Mouse (Mus musculus): ENCODE results near the gene Mmaa. TPM values are rescaled to one million over a fixed set of nuclear protein-coding genes. Genes with fewer than 3 reads are reported as not detected.

Gene Mmaa
- polyA plus RNA-seq, 1 experiment from 2014 or later = 19.6 TPM

- Histone ChIP-seq H3K9me3 (replicated peaks; ENCODE audit: control insufficient read depth, low read length, poor library complexity, severe bottlenecking) (no peaks in the 10 kb centered on the region), H3K27ac (ENCODE audit: low read length) (no peak overlapping the region), H3K27me3 (ENCODE audit: control insufficient read depth, insufficient read depth, low read depth, low read length) (no peaks in the 10 kb centered on the region), H3K9ac (ENCODE audit: low read depth, low read length) (no peak overlapping the region), H3K4me2 (ENCODE audit: low read length) (no peak overlapping the region), H3K36me3 (ENCODE audit: control insufficient read depth, insufficient read depth, low read length) (no peaks in the 10 kb centered on the region), H3K4me1 (ENCODE audit: control insufficient read depth, insufficient read depth, low read length) (no peaks in the 10 kb centered on the region), H3K4me3 (ENCODE audit: low read depth, low read length) (no peak overlapping the region)
- ATAC-seq = no peak
- WGBS = 93% methylated on average over 2 of the region's 2 CpGs
These were observed 51.3 kb downstream of the Mmaa start for GRCm38 (mm10) chr8:79243422-79243821.

DNA sequence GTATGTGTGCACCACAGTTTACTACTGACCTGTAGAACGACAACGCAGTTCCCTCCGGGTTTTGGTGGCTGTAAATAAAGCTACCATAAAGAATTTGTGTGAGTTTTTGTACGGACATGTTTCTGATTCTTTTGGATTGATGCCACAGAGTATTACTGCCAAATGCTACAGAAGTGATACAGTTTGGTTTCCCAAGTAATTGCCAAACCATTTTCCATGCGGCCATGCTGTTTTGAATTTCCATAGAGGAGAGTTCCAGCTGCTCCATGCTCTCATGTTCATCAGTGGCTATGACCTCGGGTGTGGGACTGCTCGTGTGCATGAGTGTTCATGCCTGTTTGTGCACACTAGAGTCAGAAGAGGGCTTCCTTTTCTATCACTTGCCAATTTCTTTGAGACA is 54.7 kb downstream of the Mmaa start:
- Histone ChIP-seq H3K9me3 (replicated peaks; ENCODE audit: control insufficient read depth, low read length, poor library complexity, severe bottlenecking) (no peaks in the 10 kb centered on the region), H3K4me3 (ENCODE audit: low read depth, low read length) (no peak overlapping the region), H3K36me3 (ENCODE audit: control insufficient read depth, insufficient read depth, low read length) (no peaks in the 10 kb centered on the region), H3K27ac (ENCODE audit: low read length) (no peak overlapping the region), H3K4me2 (ENCODE audit: low read length) (no peak overlapping the region), H3K27me3 (ENCODE audit: control insufficient read depth, insufficient read depth, low read depth, low read length) (no peaks in the 10 kb centered on the region), H3K9ac (ENCODE audit: low read depth, low read length) (no peak overlapping the region), H3K4me1 (ENCODE audit: control insufficient read depth, insufficient read depth, low read length) (no peaks in the 10 kb centered on the region)
- no peak for ATAC-seq
- WGBS = 87% methylated on average over 7 of the region's 7 CpGs

- Histone ChIP-seq H3K4me1 (ENCODE audit: control insufficient read depth, insufficient read depth, low read length) (no peaks in the 10 kb centered on the region), H3K4me3 (ENCODE audit: low read depth, low read length) (no peak overlapping the region), H3K9me3 (replicated peaks; ENCODE audit: control insufficient read depth, low read length, poor library complexity, severe bottlenecking) (no peaks in the 10 kb centered on the region), H3K27ac (ENCODE audit: low read length) (no peak overlapping the region), H3K4me2 (ENCODE audit: low read length) (no peak overlapping the region), H3K9ac (ENCODE audit: low read depth, low read length) (no peak overlapping the region), H3K27me3 (ENCODE audit: control insufficient read depth, insufficient read depth, low read depth, low read length) (no peaks in the 10 kb centered on the region), H3K36me3 (ENCODE audit: control insufficient read depth, insufficient read depth, low read length) (no peaks in the 10 kb centered on the region)
- ATAC-seq = no peak
- WGBS = 92% methylated on average over 3 of the region's 3 CpGs
These were observed 55.4 kb downstream of the Mmaa start for GRCm38 (mm10) chr8:79239320-79239719.

- H3K9ac ChIP-seq (ENCODE audit: low read depth, low read length) = no peak overlapping the region
- H3K9me3 ChIP-seq (replicated peaks; ENCODE audit: control insufficient read depth, low read length, poor library complexity, severe bottlenecking) = no peaks in the 10 kb centered on the region
- no peak overlapping the region for H3K27ac ChIP-seq (ENCODE audit: low read length)
- no peak overlapping the region for H3K4me3 ChIP-seq (ENCODE audit: low read depth, low read length)
- H3K4me1 ChIP-seq (ENCODE audit: control insufficient read depth, insufficient read depth, low read length) = no peaks in the 10 kb centered on the region
- no peak overlapping the region for H3K4me2 ChIP-seq (ENCODE audit: low read length)
- ATAC-seq = no peak
- H3K36me3 ChIP-seq (ENCODE audit: control insufficient read depth, insufficient read depth, low read length) = no peaks in the 10 kb centered on the region
- 86% methylated on average over 8 of the region's 8 CpGs for WGBS
- no peaks in the 10 kb centered on the region for H3K27me3 ChIP-seq (ENCODE audit: control insufficient read depth, insufficient read depth, low read depth, low read length)
These were observed 65.4 kb downstream of the Mmaa start for GRCm38 (mm10) chr8:79229266-79229888.

GRCm38 (mm10) chr8:79227916-79228315 is 66.8 kb downstream of the Mmaa start:
- H3K36me3 ChIP-seq (ENCODE audit: control insufficient read depth, insufficient read depth, low read length) = no peaks in the 10 kb centered on the region
- no peaks in the 10 kb centered on the region for H3K9me3 ChIP-seq (replicated peaks; ENCODE audit: control insufficient read depth, low read length, poor library complexity, severe bottlenecking)
- no peak overlapping the region for H3K4me2 ChIP-seq (ENCODE audit: low read length)
- H3K9ac ChIP-seq (ENCODE audit: low read depth, low read length) = no peak overlapping the region
- H3K4me3 ChIP-seq (ENCODE audit: low read depth, low read length) = no peak overlapping the region
- WGBS = 92% methylated on average over 3 of the region's 3 CpGs
- ATAC-seq = no peak
- H3K27me3 ChIP-seq (ENCODE audit: control insufficient read depth, insufficient read depth, low read depth, low read length) = no peaks in the 10 kb centered on the region
- no peaks in the 10 kb centered on the region for H3K4me1 ChIP-seq (ENCODE audit: control insufficient read depth, insufficient read depth, low read length)
- no peak overlapping the region for H3K27ac ChIP-seq (ENCODE audit: low read length)

GRCm38 (mm10) chr8:79227194-79227593 is 67.5 kb downstream of the Mmaa start:
- 77% methylated on average over 4 of the region's 4 CpGs for WGBS
- H3K27me3 ChIP-seq (ENCODE audit: control insufficient read depth, insufficient read depth, low read depth, low read length) = no peaks in the 10 kb centered on the region
- no peak overlapping the region for H3K4me2 ChIP-seq (ENCODE audit: low read length)
- ATAC-seq = no peak
- no peaks in the 10 kb centered on the region for H3K36me3 ChIP-seq (ENCODE audit: control insufficient read depth, insufficient read depth, low read length)
- no peaks in the 10 kb centered on the region for H3K4me1 ChIP-seq (ENCODE audit: control insufficient read depth, insufficient read depth, low read length)
- no peak overlapping the region for H3K4me3 ChIP-seq (ENCODE audit: low read depth, low read length)
- no peaks in the 10 kb centered on the region for H3K9me3 ChIP-seq (replicated peaks; ENCODE audit: control insufficient read depth, low read length, poor library complexity, severe bottlenecking)
- H3K27ac ChIP-seq (ENCODE audit: low read length) = no peak overlapping the region
- no peak overlapping the region for H3K9ac ChIP-seq (ENCODE audit: low read depth, low read length)

GRCm38 (mm10) chr8:79226046-79226445 is 68.7 kb downstream of the Mmaa start:
- 94% methylated on average over 3 of the region's 3 CpGs for WGBS
- Histone ChIP-seq H3K4me2 (ENCODE audit: low read length) (no peak overlapping the region), H3K27me3 (ENCODE audit: control insufficient read depth, insufficient read depth, low read depth, low read length) (no peaks in the 10 kb centered on the region), H3K4me1 (ENCODE audit: control insufficient read depth, insufficient read depth, low read length) (no peaks in the 10 kb centered on the region), H3K4me3 (ENCODE audit: low read depth, low read length) (no peak overlapping the region), H3K9me3 (replicated peaks; ENCODE audit: control insufficient read depth, low read length, poor library complexity, severe bottlenecking) (no peaks in the 10 kb centered on the region), H3K9ac (ENCODE audit: low read depth, low read length) (no peak overlapping the region), H3K27ac (ENCODE audit: low read length) (no peak overlapping the region), H3K36me3 (ENCODE audit: control insufficient read depth, insufficient read depth, low read length) (no peaks in the 10 kb centered on the region)
- no peak for ATAC-seq

- no peaks in the 10 kb centered on the region for H3K9me3 ChIP-seq (replicated peaks; ENCODE audit: control insufficient read depth, low read length, poor library complexity, severe bottlenecking)
- H3K36me3 ChIP-seq (ENCODE audit: control insufficient read depth, insufficient read depth, low read length) = no peaks in the 10 kb centered on the region
- no peaks in the 10 kb centered on the region for H3K27me3 ChIP-seq (ENCODE audit: control insufficient read depth, insufficient read depth, low read depth, low read length)
- H3K9ac ChIP-seq (ENCODE audit: low read depth, low read length) = no peak overlapping the region
- no peak overlapping the region for H3K4me3 ChIP-seq (ENCODE audit: low read depth, low read length)
- no peak overlapping the region for H3K4me2 ChIP-seq (ENCODE audit: low read length)
- 88% methylated on average over 7 of the region's 7 CpGs for WGBS
- no peak overlapping the region for H3K27ac ChIP-seq (ENCODE audit: low read length)
- H3K4me1 ChIP-seq (ENCODE audit: control insufficient read depth, insufficient read depth, low read length) = no peaks in the 10 kb centered on the region
- ATAC-seq = no peak
These were observed 69.2 kb downstream of the Mmaa start for GRCm38 (mm10) chr8:79225586-79225985.

DNA sequence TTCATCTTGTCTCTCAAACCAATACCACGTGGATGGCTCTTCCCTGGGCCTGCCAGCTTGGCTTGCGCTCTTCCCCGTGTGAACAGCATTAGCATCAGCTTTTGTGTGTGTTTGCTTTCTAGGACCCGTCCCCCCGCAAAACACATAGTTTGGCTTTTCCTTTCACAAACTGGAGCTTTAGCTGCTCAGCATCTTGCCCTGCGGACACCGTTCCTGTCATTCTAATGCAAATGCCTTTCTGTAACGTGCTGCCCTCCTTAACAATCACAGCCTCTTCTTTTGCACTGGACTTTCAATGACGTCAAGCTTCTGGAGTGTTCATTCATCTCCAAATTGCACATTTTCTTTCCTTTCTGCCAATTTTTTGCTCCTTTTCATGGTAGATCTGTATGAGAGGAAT is 70.4 kb downstream of the Mmaa start:
- Histone ChIP-seq H3K4me3 (ENCODE audit: low read depth, low read length) (no peak overlapping the region), H3K27ac (ENCODE audit: low read length) (no peak overlapping the region), H3K9me3 (replicated peaks; ENCODE audit: control insufficient read depth, low read length, poor library complexity, severe bottlenecking) (no peaks in the 10 kb centered on the region), H3K4me2 (ENCODE audit: low read length) (no peak overlapping the region), H3K4me1 (ENCODE audit: control insufficient read depth, insufficient read depth, low read length) (no peaks in the 10 kb centered on the region), H3K9ac (ENCODE audit: low read depth, low read length) (no peak overlapping the region), H3K36me3 (ENCODE audit: control insufficient read depth, insufficient read depth, low read length) (no peaks in the 10 kb centered on the region), H3K27me3 (ENCODE audit: control insufficient read depth, insufficient read depth, low read depth, low read length) (no peaks in the 10 kb centered on the region)
- no peak for ATAC-seq
- WGBS = 21% methylated on average over 9 of the region's 9 CpGs
